Mouse (Mus musculus) hindbrain, embryonic 12.5 days (tissue): Measurements from ENCODE around the gene Mga. TPM values are rescaled to one million over a fixed set of nuclear protein-coding genes. Genes with fewer than 3 reads are reported as not detected.
A peak's percentile ranks its signal among the peaks of the same experiment; 100 is the strongest.

Experiments
- ATAC-seq: fragments of 200-750 bp; cut with Nextera tagmentation; 2 replicates; pipeline ENCODE4 v1.8.0; 2017; ENCODE audit warnings: moderate TSS enrichment; ENCODE audit not compliant: low FRiP score
- H3K27ac ChIP-seq: fragments of 300-500 bp; sonication (generic); 2 replicates; pipeline ENCODE4 v1.5.1; 2016; ENCODE audit warnings: mild to moderate bottlenecking
- H3K27me3 ChIP-seq: fragments of 300-500 bp; sonication (generic); 2 replicates; pipeline ENCODE4 v1.6.1; 2016; ENCODE audit warnings: mild to moderate bottlenecking
- H3K36me3 ChIP-seq: fragments of 300-500 bp; sonication (generic); 2 replicates; pipeline ENCODE4 v1.6.1; 2016; ENCODE audit warnings: mild to moderate bottlenecking
- H3K4me1 ChIP-seq: fragments of 300-500 bp; sonication (generic); 2 replicates; pipeline ENCODE4 v1.6.1; 2016
- H3K4me2 ChIP-seq: fragments of 300-500 bp; sonication (generic); replicated peaks from 2 replicates; pipeline ENCODE4 v1.6.1; 2016; ENCODE audit warnings: mild to moderate bottlenecking
- H3K4me3 ChIP-seq: fragments of 300-500 bp; sonication (generic); 2 replicates; pipeline ENCODE4 v1.5.1; 2016; ENCODE audit warnings: mild to moderate bottlenecking
- H3K9ac ChIP-seq: fragments of 300-500 bp; sonication (generic); 2 replicates; pipeline ENCODE4 v1.6.1; 2016; ENCODE audit warnings: mild to moderate bottlenecking, moderate library complexity
- H3K9me3 ChIP-seq: fragments of 300-500 bp; sonication (generic); replicated peaks from 2 replicates; pipeline ENCODE4 v1.6.1; 2016; ENCODE audit warnings: mild to moderate bottlenecking
- WGBS: fragments of 180-500 bp; shearing (Covaris S2); methylation state at CpG from one replicate; pipeline ENCODE4 v1.1.7; 2016; 5-methylcytosine and 5-hydroxymethylcytosine counted together
- polyA plus RNA-seq: library from polyadenylated mRNA; unstranded; fragments of >200 nt; fragmentation: Nextera tagmentation; extraction: Ambion mirVana; gene quantifications from 2 replicates; pipeline ENCODE4 v1.2.1, GENCODE M21; 2016

Mga gene
- 40.1 and 42.4 TPM in 2 replicates for polyA plus RNA-seq

- peak within 1 kb of the TSS; percentile 52 for H3K4me3 ChIP-seq
- no peaks in the 10 kb centered on the region for H3K36me3 ChIP-seq
- under 1% methylated on average over 58 of the region's 58 CpGs for WGBS
- no peaks in the 10 kb centered on the region for H3K9me3 ChIP-seq
- H3K4me2 ChIP-seq = peak within 1 kb of the TSS; percentile 92
- H3K9ac ChIP-seq = peak within 1 kb of the TSS; percentile 62
- peaks cover 16% of the 10 kb centered on the region for H3K4me1 ChIP-seq
- ATAC-seq = peak; percentile 97
- H3K27ac ChIP-seq = peak within 1 kb of the TSS; percentile 67
- no peaks in the 10 kb centered on the region for H3K27me3 ChIP-seq
Observed at GRCm38 (mm10) chr2:119897090-119897732, at the start of gene Mga. Mga (plus strand) TSS chr2:119897228.

- WGBS = 86% methylated on average over 4 of the region's 4 CpGs
- no peak for ATAC-seq
- Histone ChIP-seq H3K4me2 (no peak overlapping the region), H3K27me3 (no peaks in the 10 kb centered on the region), H3K4me3 (no peak overlapping the region), H3K9ac (no peak overlapping the region), H3K27ac (no peak overlapping the region), H3K4me1 (no peaks in the 10 kb centered on the region), H3K9me3 (no peaks in the 10 kb centered on the region), H3K36me3 (no peaks in the 10 kb centered on the region)
Observed at GRCm38 (mm10) chr2:119853811-119854210, 43.2 kb upstream of the Mga start.

- WGBS = 58% methylated on average over 6 of the region's 6 CpGs
- H3K9ac ChIP-seq = no peak overlapping the region
Observed at GRCm38 (mm10) chr2:119855310-119855850, 41.6 kb upstream of the Mga start.

GRCm38 (mm10) chr2:119857341-119857740 is 39.7 kb upstream of the Mga start:
- H3K9me3 ChIP-seq = no peaks in the 10 kb centered on the region
- H3K4me1 ChIP-seq = no peaks in the 10 kb centered on the region
- H3K36me3 ChIP-seq = no peaks in the 10 kb centered on the region
- no peaks in the 10 kb centered on the region for H3K27me3 ChIP-seq
- H3K4me2 ChIP-seq = no peak overlapping the region
- H3K27ac ChIP-seq = no peak overlapping the region
- no peak for ATAC-seq
- H3K9ac ChIP-seq = no peak overlapping the region
- 86% methylated on average over 2 of the region's 2 CpGs for WGBS
- H3K4me3 ChIP-seq = no peak overlapping the region

More at GRCm38 (mm10) chr2:119855310-119855850, 41.6 kb upstream of the Mga start:
- Histone ChIP-seq H3K4me2 (no peak overlapping the region), H3K27ac (no peak overlapping the region), H3K27me3 (no peaks in the 10 kb centered on the region), H3K4me3 (no peak overlapping the region), H3K36me3 (no peaks in the 10 kb centered on the region), H3K4me1 (no peaks in the 10 kb centered on the region), H3K9me3 (no peaks in the 10 kb centered on the region)
- no peak for ATAC-seq

- no peaks in the 10 kb centered on the region for H3K36me3 ChIP-seq
- no peak for ATAC-seq
- 78% methylated on average over 4 of the region's 4 CpGs for WGBS
Observed at GRCm38 (mm10) chr2:119864484-119864883, 32.5 kb upstream of the Mga start.

GRCm38 (mm10) chr2:119872371-119873104 is 24.5 kb upstream of the Mga start:
- Histone ChIP-seq H3K4me1 (no peaks in the 10 kb centered on the region), H3K36me3 (no peaks in the 10 kb centered on the region), H3K27me3 (peaks cover 5% of the 10 kb centered on the region; the same call in 1 of the 2 replicates), H3K4me2 (peak overlapping the region; percentile 70), H3K27ac (peak overlapping the region; percentile 72), H3K4me3 (peak overlapping the region; percentile 52), H3K9me3 (no peaks in the 10 kb centered on the region), H3K9ac (peak overlapping the region; percentile 65)
- under 1% methylated on average over 73 of the region's 73 CpGs for WGBS
- peak; percentile 90 for ATAC-seq

More at GRCm38 (mm10) chr2:119864484-119864883, 32.5 kb upstream of the Mga start:
- Histone ChIP-seq H3K27me3 (no peaks in the 10 kb centered on the region), H3K9me3 (no peaks in the 10 kb centered on the region), H3K4me2 (no peak overlapping the region), H3K4me3 (no peak overlapping the region), H3K4me1 (no peaks in the 10 kb centered on the region), H3K9ac (no peak overlapping the region), H3K27ac (no peak overlapping the region)

GRCm38 (mm10) chr2:119873105-119873464 is 23.9 kb upstream of the Mga start:
- Histone ChIP-seq H3K9ac (peak overlapping the region; percentile 65), H3K4me1 (no peaks in the 10 kb centered on the region), H3K27me3 (peaks cover 5% of the 10 kb centered on the region; the same call in 1 of the 2 replicates), H3K36me3 (no peaks in the 10 kb centered on the region), H3K4me3 (peak overlapping the region; percentile 52), H3K4me2 (peak overlapping the region; percentile 70), H3K27ac (peak overlapping the region; percentile 72), H3K9me3 (no peaks in the 10 kb centered on the region)
- peak; percentile 88 for ATAC-seq
- WGBS = under 1% methylated on average over 39 of the region's 39 CpGs

GRCm38 (mm10) chr2:119875981-119876380 is 21.0 kb upstream of the Mga start:
- H3K27me3 ChIP-seq = peaks cover 1% of the 10 kb centered on the region; the same call in 1 of the 2 replicates
- no peaks in the 10 kb centered on the region for H3K9me3 ChIP-seq
- no peak for ATAC-seq
- H3K4me2 ChIP-seq = no peak overlapping the region
- H3K9ac ChIP-seq = no peak overlapping the region
- no peaks in the 10 kb centered on the region for H3K36me3 ChIP-seq
- no peak overlapping the region for H3K4me3 ChIP-seq
- no peaks in the 10 kb centered on the region for H3K4me1 ChIP-seq
- H3K27ac ChIP-seq = no peak overlapping the region

GRCm38 (mm10) chr2:119887201-119887600 is 9.8 kb upstream of the Mga start:
- H3K9me3 ChIP-seq = no peaks in the 10 kb centered on the region
- H3K9ac ChIP-seq = no peak overlapping the region
- WGBS = 90% methylated on average over 3 of the region's 3 CpGs
- no peaks in the 10 kb centered on the region for H3K4me1 ChIP-seq
- no peaks in the 10 kb centered on the region for H3K36me3 ChIP-seq
- H3K27me3 ChIP-seq = no peaks in the 10 kb centered on the region
- no peak overlapping the region for H3K4me3 ChIP-seq
- no peak overlapping the region for H3K27ac ChIP-seq
- H3K4me2 ChIP-seq = no peak overlapping the region
- ATAC-seq = no peak

- Histone ChIP-seq H3K27ac (peak overlapping the region; percentile 67), H3K27me3 (no peaks in the 10 kb centered on the region), H3K4me3 (peak overlapping the region; percentile 52), H3K36me3 (no peaks in the 10 kb centered on the region), H3K9ac (peak overlapping the region; percentile 62), H3K9me3 (no peaks in the 10 kb centered on the region), H3K4me1 (peaks cover 16% of the 10 kb centered on the region), H3K4me2 (peak overlapping the region; percentile 92)
- peak; percentile 65 for ATAC-seq
- 16% methylated on average over 19 of the region's 19 CpGs for WGBS
Observed at GRCm38 (mm10) chr2:119896553-119897089, 407 bp upstream of the Mga start.

- no peaks in the 10 kb centered on the region for H3K9me3 ChIP-seq
- H3K36me3 ChIP-seq = peaks cover 7% of the 10 kb centered on the region
- H3K4me2 ChIP-seq = peak overlapping the region; percentile 92
- H3K9ac ChIP-seq = peak overlapping the region; percentile 62
- no peaks in the 10 kb centered on the region for H3K27me3 ChIP-seq
- WGBS = 5% methylated on average over 19 of the region's 19 CpGs
- no peak for ATAC-seq
- H3K27ac ChIP-seq = no peak overlapping the region
- H3K4me1 ChIP-seq = peaks cover 16% of the 10 kb centered on the region
- peak overlapping the region; percentile 52 for H3K4me3 ChIP-seq
Observed at GRCm38 (mm10) chr2:119898141-119898594, 1.1 kb downstream of the Mga start.

GRCm38 (mm10) chr2:119916007-119916406 is 19.0 kb downstream of the Mga start:
- no peak for ATAC-seq
- H3K27me3 ChIP-seq = no peaks in the 10 kb centered on the region
- peaks cover 13% of the 10 kb centered on the region for H3K36me3 ChIP-seq
- H3K27ac ChIP-seq = no peak overlapping the region
- H3K9ac ChIP-seq = no peak overlapping the region
- H3K9me3 ChIP-seq = no peaks in the 10 kb centered on the region
- no peak overlapping the region for H3K4me2 ChIP-seq
- no peaks in the 10 kb centered on the region for H3K4me1 ChIP-seq
- no peak overlapping the region for H3K4me3 ChIP-seq
